Mouse (Mus musculus) embryonic fibroblast, embryonic 13.5 days (primary cell): ENCODE measurements at regions not wholly inside any gene's neighbourhood (a gene's known extent, or its start where the extent isn't known, plus 50 kb on each side); places are given as distances from the start of the nearest gene placed in this dataset.

Experiments used
- CTCF ChIP-seq: IDR thresholded peaks from 2 replicates; pipeline ENCODE4 v1.5.1; 2011; ENCODE audit warnings: mild to moderate bottlenecking, control low read depth, low read length, moderate library complexity, borderline replicate concordance; ENCODE audit not compliant: insufficient read depth
- POLR2A ChIP-seq: IDR thresholded peaks from 2 replicates; pipeline ENCODE4 v1.6.1; 2011; ENCODE audit warnings: low read depth, mild to moderate bottlenecking, control low read depth, low read length, moderate library complexity

DNA sequence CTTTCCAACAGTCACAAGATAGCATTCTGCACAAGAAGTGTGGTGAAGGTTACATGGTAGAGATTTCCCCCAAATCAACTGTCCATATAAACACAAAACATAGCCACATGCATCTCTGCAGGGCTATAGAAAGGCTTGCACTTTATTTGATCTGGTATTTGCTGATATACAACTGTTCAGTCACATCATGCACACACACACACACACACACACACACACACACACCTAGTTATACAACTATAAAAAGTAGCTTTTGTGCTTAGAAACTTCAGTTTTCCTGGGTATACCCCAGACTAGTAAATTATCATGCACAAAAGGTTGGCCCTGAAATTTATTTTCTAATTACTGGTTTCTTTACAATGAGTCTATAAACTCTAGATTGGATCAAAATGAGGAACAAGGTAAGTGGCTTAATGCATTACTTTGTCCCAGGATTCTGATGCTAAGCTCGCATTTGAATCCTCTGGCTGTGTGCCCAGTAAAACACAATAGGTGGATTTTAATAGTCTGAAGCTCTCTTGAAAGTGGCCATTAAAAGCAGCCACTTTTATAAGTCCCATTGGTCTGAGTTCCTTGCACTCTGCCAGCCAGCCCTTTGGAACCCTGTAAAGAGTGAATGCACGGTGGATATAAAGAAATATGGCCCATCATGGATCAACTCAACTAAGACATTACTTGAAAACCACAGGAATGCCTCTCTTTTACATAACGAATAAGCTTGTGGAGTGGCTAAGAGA is 166.2 kb upstream of the Adamts5 start:
- TF ChIP-seq CTCF (no peak), POLR2A (no peak)
